Mouse (Mus musculus) midbrain, embryonic 12.5 days (tissue): ENCODE results near the gene Kank1. TPM values are rescaled to one million over a fixed set of nuclear protein-coding genes. Genes with fewer than 3 reads are reported as not detected.

ENCODE experiments used
- ATAC-seq: fragments of 200-750 bp; cut with Nextera tagmentation; 2 replicates; pipeline ENCODE4 v1.8.0; 2017; ENCODE audit warnings: low read depth, moderate TSS enrichment, moderate library complexity; ENCODE audit not compliant: low FRiP score
- H3K27ac ChIP-seq: fragments of 300-500 bp; sonication (generic); replicated peaks from 2 replicates; pipeline ENCODE4 v1.5.1; 2016; ENCODE audit warnings: mild to moderate bottlenecking
- H3K27me3 ChIP-seq: fragments of 300-500 bp; sonication (generic); 2 replicates; pipeline ENCODE4 v1.6.1; 2016; ENCODE audit warnings: mild to moderate bottlenecking
- H3K36me3 ChIP-seq: fragments of 300-500 bp; sonication (generic); 2 replicates; pipeline ENCODE4 v1.6.1; 2016
- H3K4me1 ChIP-seq: fragments of 300-500 bp; sonication (generic); 2 replicates; pipeline ENCODE4 v1.6.1; 2016
- H3K4me2 ChIP-seq: fragments of 300-500 bp; sonication (generic); replicated peaks from 2 replicates; pipeline ENCODE4 v1.6.1; 2016; ENCODE audit warnings: mild to moderate bottlenecking, moderate library complexity
- H3K4me3 ChIP-seq: fragments of 300-500 bp; sonication (generic); 2 replicates; pipeline ENCODE4 v1.5.1; 2016; ENCODE audit warnings: mild to moderate bottlenecking
- H3K9ac ChIP-seq: fragments of 300-500 bp; sonication (generic); replicated peaks from 2 replicates; pipeline ENCODE4 v1.6.1; 2016; ENCODE audit warnings: mild to moderate bottlenecking, moderate library complexity
- H3K9me3 ChIP-seq: fragments of 300-500 bp; sonication (generic); 2 replicates; pipeline ENCODE4 v1.6.1; 2016; ENCODE audit warnings: mild to moderate bottlenecking
- WGBS: fragments of 180-500 bp; shearing (Covaris S2); methylation state at CpG from one replicate; pipeline ENCODE4 v1.1.7; 2016; 5-methylcytosine and 5-hydroxymethylcytosine counted together
- polyA plus RNA-seq: library from polyadenylated mRNA; unstranded; fragments of >200 nt; fragmentation: Nextera tagmentation; extraction: Ambion mirVana; gene quantifications from 2 replicates; pipeline ENCODE4 v1.2.1, GENCODE M21; 2016

Kank1 gene
- polyA plus RNA-seq, 1 experiment from 2014 or later: 14.4 TPM

DNA sequence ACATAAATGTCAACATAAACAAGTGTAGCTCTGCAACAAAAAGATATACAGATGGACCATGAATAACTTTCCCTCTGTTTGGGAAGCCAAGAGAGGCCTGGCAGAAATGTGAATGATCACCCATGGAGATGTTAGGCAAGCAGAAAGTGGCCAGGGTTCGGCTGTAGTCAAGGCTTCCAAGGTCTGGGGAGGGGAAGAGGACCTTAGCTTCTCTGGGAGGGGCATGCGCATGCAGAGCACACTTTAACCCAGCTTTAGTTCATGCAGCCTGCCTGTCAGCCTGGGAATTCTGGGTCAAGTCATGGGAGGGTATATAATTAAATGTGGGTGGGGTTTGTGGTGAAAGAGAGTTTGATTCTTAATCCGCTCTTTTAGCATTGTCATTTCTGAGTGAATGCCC is 180.9 kb downstream of the Kank1 start:
- no peak for ATAC-seq
- 39% methylated on average over 3 of the region's 3 CpGs for WGBS
- Histone ChIP-seq H3K9ac (no peak overlapping the region), H3K4me1 (peaks cover 12% of the 10 kb centered on the region), H3K27ac (no peak overlapping the region), H3K27me3 (no peaks in the 10 kb centered on the region), H3K36me3 (no peaks in the 10 kb centered on the region), H3K4me2 (no peak overlapping the region), H3K4me3 (no peak overlapping the region), H3K9me3 (no peaks in the 10 kb centered on the region)

DNA sequence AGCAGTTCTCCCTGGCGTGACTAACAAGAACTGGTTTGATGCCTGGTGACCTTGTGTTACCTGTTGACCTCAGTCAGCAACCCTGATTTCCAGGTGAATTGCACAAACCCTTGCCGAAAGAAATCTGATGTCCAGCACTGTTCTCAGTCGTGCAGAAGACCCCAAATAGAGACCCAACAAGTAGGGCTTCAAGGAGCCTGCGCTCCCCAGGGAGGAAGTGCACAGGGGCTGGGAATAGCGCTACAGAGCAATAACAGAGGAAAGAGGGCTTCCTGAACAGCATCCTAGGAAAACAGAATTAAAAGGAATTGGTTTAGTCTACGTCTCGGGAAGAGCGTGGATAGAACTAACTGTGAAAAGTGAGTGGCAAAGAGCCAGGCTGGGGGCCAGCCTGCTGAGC is 183.2 kb downstream of the Kank1 start:
- 84% methylated on average over 8 of the region's 8 CpGs for WGBS
- H3K4me1 ChIP-seq: peaks cover 12% of the 10 kb centered on the region
- H3K27me3 ChIP-seq: no peaks in the 10 kb centered on the region
- no peaks in the 10 kb centered on the region for H3K9me3 ChIP-seq
- ATAC-seq: no peak
- H3K4me2 ChIP-seq: no peak overlapping the region
- 0 out of 2 replicates have a peak, but pooled peaks cover 3% of the 10 kb centered on the region for H3K36me3 ChIP-seq
- no peak overlapping the region for H3K4me3 ChIP-seq
- H3K27ac ChIP-seq: no peak overlapping the region
- no peak overlapping the region for H3K9ac ChIP-seq

DNA sequence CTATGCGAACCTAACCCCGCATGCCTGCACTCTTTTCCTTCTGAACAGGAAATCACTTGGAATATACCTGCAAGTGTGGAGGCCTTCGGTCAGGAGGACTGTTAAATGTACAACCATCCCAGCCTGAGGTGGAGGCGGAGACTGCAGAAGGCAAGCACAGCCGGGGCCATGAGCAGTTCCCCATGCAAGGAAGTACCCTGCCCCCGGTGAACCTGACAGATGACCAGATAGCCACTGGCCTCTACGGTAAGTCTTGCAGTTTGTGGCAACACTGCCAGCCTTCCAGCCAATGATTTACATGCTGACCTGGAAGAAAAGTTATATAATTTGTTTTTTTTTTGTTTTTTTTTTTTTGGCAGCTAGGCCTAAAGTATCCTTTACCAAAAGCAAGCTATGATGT is 185.3 kb downstream of the Kank1 start:
- no peak overlapping the region for H3K4me3 ChIP-seq
- H3K9ac ChIP-seq: no peak overlapping the region
- no peaks in the 10 kb centered on the region for H3K27me3 ChIP-seq
- no peak for ATAC-seq
- no peak overlapping the region for H3K27ac ChIP-seq
- 90% methylated on average over 7 of the region's 7 CpGs for WGBS
- H3K9me3 ChIP-seq: no peaks in the 10 kb centered on the region
- H3K36me3 ChIP-seq: 0 out of 2 replicates have a peak, but pooled peaks cover 8% of the 10 kb centered on the region
- no peak overlapping the region for H3K4me2 ChIP-seq
- H3K4me1 ChIP-seq: peaks cover 10% of the 10 kb centered on the region

GRCm38 (mm10) chr19:25423371-25423770 is 186.6 kb downstream of the Kank1 start:
- WGBS: 91% methylated on average over 5 of the region's 5 CpGs
- no peaks in the 10 kb centered on the region for H3K9me3 ChIP-seq
- no peak overlapping the region for H3K9ac ChIP-seq
- H3K27me3 ChIP-seq: no peaks in the 10 kb centered on the region
- ATAC-seq: no peak
- no peaks in the 10 kb centered on the region for H3K4me1 ChIP-seq
- no peak overlapping the region for H3K4me2 ChIP-seq
- H3K36me3 ChIP-seq: peaks cover 11% of the 10 kb centered on the region; the same call in 1 of the 2 replicates
- H3K27ac ChIP-seq: no peak overlapping the region
- H3K4me3 ChIP-seq: no peak overlapping the region

DNA sequence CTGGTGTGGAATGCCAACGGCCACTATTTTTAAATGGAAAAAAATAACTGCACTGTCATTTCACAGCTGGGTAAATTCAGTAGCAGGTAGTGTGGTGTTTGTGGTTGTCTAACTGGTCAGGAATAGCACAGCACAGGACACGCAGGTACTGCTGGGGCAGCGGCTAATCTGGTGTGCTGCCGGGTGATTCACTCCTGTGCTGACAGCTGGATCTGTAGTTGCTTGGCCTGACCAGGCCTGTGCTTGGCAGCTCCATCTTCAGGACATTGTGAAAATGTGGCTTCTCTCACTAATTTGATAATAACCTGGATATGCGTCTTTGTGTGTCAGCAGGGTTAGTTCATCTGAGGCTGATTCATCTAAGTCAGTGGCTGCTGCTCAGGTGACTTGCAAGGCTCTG is 189.7 kb downstream of the Kank1 start:
- Histone ChIP-seq H3K36me3 (peaks cover 11% of the 10 kb centered on the region; the same call in 1 of the 2 replicates), H3K4me1 (no peaks in the 10 kb centered on the region)

DNA sequence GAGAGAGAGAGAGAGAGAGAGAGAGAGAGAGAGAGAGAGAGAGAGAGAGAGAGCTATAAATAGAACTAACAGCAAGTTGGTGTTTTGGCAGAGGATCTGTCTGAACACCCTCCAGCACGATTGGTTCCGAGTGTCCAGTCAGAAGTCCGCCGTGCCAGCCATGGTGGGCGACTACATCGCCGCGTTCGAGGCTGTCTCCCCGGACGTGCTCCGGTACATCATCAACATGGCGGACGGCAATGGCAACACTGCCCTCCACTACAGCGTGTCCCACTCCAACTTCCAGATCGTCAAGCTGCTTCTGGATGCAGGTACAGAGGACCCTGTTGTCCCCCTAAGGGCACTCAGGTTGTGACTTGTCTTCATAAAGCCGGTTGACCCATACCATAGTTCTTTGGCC is 191.1 kb downstream of the Kank1 start:
- Histone ChIP-seq H3K4me3 (no peak overlapping the region), H3K27me3 (no peaks in the 10 kb centered on the region), H3K27ac (no peak overlapping the region), H3K36me3 (peaks cover 11% of the 10 kb centered on the region; the same call in 1 of the 2 replicates), H3K9ac (no peak overlapping the region), H3K9me3 (no peaks in the 10 kb centered on the region), H3K4me1 (no peaks in the 10 kb centered on the region), H3K4me2 (no peak overlapping the region)
- no peak for ATAC-seq
- WGBS: 99% methylated on average over 17 of the region's 17 CpGs

More for the DNA sequence above, 189.7 kb downstream of the Kank1 start:
- Histone ChIP-seq H3K27ac (no peak overlapping the region), H3K4me3 (no peak overlapping the region), H3K27me3 (no peaks in the 10 kb centered on the region), H3K9me3 (no peaks in the 10 kb centered on the region), H3K9ac (no peak overlapping the region), H3K4me2 (no peak overlapping the region)
- no peak for ATAC-seq
- WGBS: 90% methylated on average over 5 of the region's 5 CpGs

GRCm38 (mm10) chr19:25428338-25428962 is 191.7 kb downstream of the Kank1 start:
- H3K4me2 ChIP-seq: no peak overlapping the region
- H3K27ac ChIP-seq: no peak overlapping the region
- no peak overlapping the region for H3K9ac ChIP-seq
- WGBS: 92% methylated on average over 13 of the region's 13 CpGs
- ATAC-seq: no peak
- no peaks in the 10 kb centered on the region for H3K9me3 ChIP-seq
- no peak overlapping the region for H3K4me3 ChIP-seq
- no peaks in the 10 kb centered on the region for H3K27me3 ChIP-seq
- no peaks in the 10 kb centered on the region for H3K4me1 ChIP-seq
- peaks cover 10% of the 10 kb centered on the region; the same call in 1 of the 2 replicates for H3K36me3 ChIP-seq

- Histone ChIP-seq H3K4me2 (no peak overlapping the region), H3K27me3 (no peaks in the 10 kb centered on the region), H3K4me3 (no peak overlapping the region), H3K4me1 (no peaks in the 10 kb centered on the region), H3K9ac (no peak overlapping the region), H3K9me3 (no peaks in the 10 kb centered on the region), H3K27ac (no peak overlapping the region), H3K36me3 (peaks cover 5% of the 10 kb centered on the region; the same call in 1 of the 2 replicates)
- ATAC-seq: no peak
- WGBS: 81% methylated on average over 9 of the region's 9 CpGs
Observed at GRCm38 (mm10) chr19:25431431-25431830, 194.7 kb downstream of the Kank1 start.

- Histone ChIP-seq H3K36me3 (peaks cover 5% of the 10 kb centered on the region; the same call in 1 of the 2 replicates), H3K4me3 (no peak overlapping the region), H3K27me3 (no peaks in the 10 kb centered on the region), H3K9me3 (no peaks in the 10 kb centered on the region), H3K27ac (no peak overlapping the region), H3K4me2 (no peak overlapping the region), H3K4me1 (no peaks in the 10 kb centered on the region), H3K9ac (no peak overlapping the region)
- WGBS: 86% methylated on average over 7 of the region's 7 CpGs
- ATAC-seq: no peak
Observed at GRCm38 (mm10) chr19:25431909-25432308, 195.1 kb downstream of the Kank1 start.

- no peaks in the 10 kb centered on the region for H3K9me3 ChIP-seq
- H3K4me2 ChIP-seq: no peak overlapping the region
- H3K27ac ChIP-seq: no peak overlapping the region
- no peak overlapping the region for H3K4me3 ChIP-seq
- no peaks in the 10 kb centered on the region for H3K27me3 ChIP-seq
- no peak for ATAC-seq
- H3K36me3 ChIP-seq: peaks cover 2% of the 10 kb centered on the region; the same call in 1 of the 2 replicates
- no peaks in the 10 kb centered on the region for H3K4me1 ChIP-seq
- no peak overlapping the region for H3K9ac ChIP-seq
- WGBS: 84% methylated on average over 7 of the region's 7 CpGs
Observed at GRCm38 (mm10) chr19:25433169-25433690, 196.5 kb downstream of the Kank1 start.

DNA sequence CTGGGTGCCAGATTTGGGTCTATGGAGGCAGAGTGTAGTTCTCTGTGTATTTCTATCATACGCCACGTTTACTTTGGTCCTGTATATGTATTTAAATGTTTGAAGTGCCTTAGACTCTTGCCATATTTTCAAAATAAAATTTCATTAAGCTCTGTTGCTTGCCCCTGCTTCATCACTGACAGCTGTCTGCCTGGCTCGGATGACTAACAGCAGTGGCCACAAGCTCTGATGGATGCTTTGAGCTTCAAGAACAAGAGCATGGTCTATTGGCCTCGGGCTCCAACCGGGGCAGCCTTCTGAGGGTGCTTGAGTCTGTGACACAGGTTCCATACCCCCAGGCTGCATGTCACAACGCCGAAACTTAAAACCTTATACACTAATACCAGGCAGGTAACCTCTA is 197.6 kb downstream of the Kank1 start:
- Histone ChIP-seq H3K9me3 (no peaks in the 10 kb centered on the region), H3K4me2 (no peak overlapping the region), H3K27ac (no peak overlapping the region), H3K36me3 (peaks cover 2% of the 10 kb centered on the region; the same call in 1 of the 2 replicates), H3K4me1 (no peaks in the 10 kb centered on the region), H3K27me3 (0 out of 2 replicates have a peak, but pooled peaks cover 2% of the 10 kb centered on the region), H3K4me3 (no peak overlapping the region), H3K9ac (no peak overlapping the region)
- 89% methylated on average over 7 of the region's 7 CpGs for WGBS
- ATAC-seq: no peak

DNA sequence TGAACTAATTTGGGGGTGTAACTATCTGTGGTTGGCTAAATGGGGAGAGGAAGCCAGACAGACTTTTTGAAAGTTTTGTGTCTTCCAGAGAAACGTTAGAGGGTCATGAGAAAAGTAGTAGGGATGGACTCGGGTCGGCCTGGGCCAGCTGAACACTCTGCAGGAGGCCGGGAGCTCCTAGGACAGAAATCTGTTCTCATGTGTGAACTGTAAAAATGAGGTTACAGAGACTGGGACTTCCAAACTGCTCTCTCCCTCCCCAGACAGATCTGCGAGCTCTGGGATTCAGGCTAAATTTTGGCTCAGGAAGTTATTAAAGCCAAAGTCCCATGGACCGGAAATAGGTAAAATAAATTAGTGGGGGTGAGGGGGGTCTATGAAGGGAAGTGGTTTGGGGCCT is 198.0 kb downstream of the Kank1 start:
- Histone ChIP-seq H3K4me3 (no peak overlapping the region), H3K4me1 (0 out of 2 replicates have a peak, but pooled peaks cover under 1% of the 10 kb centered on the region), H3K9ac (no peak overlapping the region), H3K36me3 (peaks cover 2% of the 10 kb centered on the region; the same call in 1 of the 2 replicates), H3K27ac (no peak overlapping the region), H3K27me3 (0 out of 2 replicates have a peak, but pooled peaks cover 3% of the 10 kb centered on the region), H3K4me2 (no peak overlapping the region), H3K9me3 (no peaks in the 10 kb centered on the region)
- no peak for ATAC-seq
- 88% methylated on average over 6 of the region's 6 CpGs for WGBS
